Mouse (Mus musculus) megakaryocyte progenitor cell, adult 5-6 weeks (primary cell): ENCODE data around the gene Phactr1. TPM values are rescaled to one million over a fixed set of nuclear protein-coding genes. Genes with fewer than 3 reads are reported as not detected.

Source experiments
- ATAC-seq: replicated peaks from 2 replicates; pipeline ENCODE4 v1.8.0; 2016; ENCODE audit warnings: mild to moderate bottlenecking, moderate TSS enrichment, inconsistent platforms; ENCODE audit not compliant: poor library complexity
- total RNA-seq, 2 experiments: library from RNA; stranded (forward) in 1 of 2; stranded (reverse) in 1 of 2; fragments of 157-497, 149-512 nt in 1 of 2; fragments of 200-1000 nt in 1 of 2; gene quantifications; 2 replicates each; pipeline versions ENCODE4 v1.2.3 to v1.2.4; 2015 to 2017

Gene Phactr1
- total RNA-seq, 2 experiments from 2014 or later: 0.20 TPM; not detected in 1

- no peak for ATAC-seq
These were observed 477.9 kb downstream of the Phactr1 start for GRCm38 (mm10) chr13:43158281-43158680.

- no peak for ATAC-seq
These were observed 479.0 kb downstream of the Phactr1 start for GRCm38 (mm10) chr13:43159429-43159828.

- ATAC-seq: no peak
These were observed 487.3 kb downstream of the Phactr1 start for GRCm38 (mm10) chr13:43167721-43168120.

- ATAC-seq: peak; percentile 94
These were observed 490.7 kb downstream of the Phactr1 start, which contains the start of gene Tbc1d7 for GRCm38 (mm10) chr13:43171020-43171710. Gene Tbc1d7, minus strand, starts transcription at chr13:43171501.

- peak; percentile 23 for ATAC-seq
These were observed 491.8 kb downstream of the Phactr1 start for GRCm38 (mm10) chr13:43172036-43172713.

GRCm38 (mm10) chr13:43173262-43173661, 492.8 kb downstream of the Phactr1 start:
- peak; percentile 64 for ATAC-seq

- ATAC-seq: no peak
These were observed 496.3 kb downstream of the Phactr1 start for GRCm38 (mm10) chr13:43176676-43177075.

GRCm38 (mm10) chr13:43177317-43177716, 496.9 kb downstream of the Phactr1 start:
- ATAC-seq: no peak

GRCm38 (mm10) chr13:43181104-43181503, 500.7 kb downstream of the Phactr1 start:
- peak; percentile 65 for ATAC-seq

- ATAC-seq: peak; percentile 89
These were observed 502.2 kb downstream of the Phactr1 start for GRCm38 (mm10) chr13:43182465-43183201.

- peak; percentile 21; the same call in 1 of the 2 replicates for ATAC-seq
These were observed 503.0 kb downstream of the Phactr1 start for GRCm38 (mm10) chr13:43183248-43184055.

GRCm38 (mm10) chr13:43187736-43188135, 507.3 kb downstream of the Phactr1 start:
- ATAC-seq: no peak
